Mouse (Mus musculus): ENCODE measurements around the gene Topors. TPM values are rescaled to one million over a fixed set of nuclear protein-coding genes. Genes with fewer than 3 reads are reported as not detected.

The Topors gene
- polyA plus RNA-seq, 1 experiment: 2.8 TPM

GRCm38 (mm10) chr4:40220437-40220836, 49.2 kb downstream of the Topors start:
- DNase-seq (ENCODE audit: low read depth, low spot score): no peak
- 57% methylated on average over 12 of the region's 12 CpGs for WGBS

GRCm38 (mm10) chr4:40218382-40218781, 51.3 kb downstream of the Topors start:
- DNase-seq (ENCODE audit: low read depth, low spot score): no peak
- WGBS: 73% methylated on average over 7 of the region's 7 CpGs

GRCm38 (mm10) chr4:40217910-40218309, 51.7 kb downstream of the Topors start:
- DNase-seq (ENCODE audit: low read depth, low spot score): no peak
- 59% methylated on average over 3 of the region's 3 CpGs for WGBS

- DNase-seq (ENCODE audit: low read depth, low spot score): no peak
- WGBS: 90% methylated on average over 4 of the region's 6 CpGs
Measured at GRCm38 (mm10) chr4:40212177-40212576, 57.5 kb downstream of the Topors start.

Other genes starting within 250 kb of the Topors start
- gene Aco1, start 126.8 kb downstream of the Topors start, polyA plus RNA-seq (2012; rRNA removed): 47.3 and 80.3 TPM in 2 replicates
- gene Ddx58, start 30.0 kb downstream of the Topors start, polyA plus RNA-seq (2012; rRNA removed): 13.5 and 23.6 TPM in 2 replicates
- 9.0 and 10.6 TPM in 2 replicates for gene Smim27, start 271 bp downstream of the Topors start, polyA plus RNA-seq (2012; rRNA removed)
- gene Ndufb6, start 9.6 kb upstream of the Topors start, polyA plus RNA-seq (2012; rRNA removed): 94.9 and 97.0 TPM in 2 replicates
- 0.04 and 0.05 TPM in 2 replicates for gene Tmem215, start 202.3 kb upstream of the Topors start, polyA plus RNA-seq (2012; rRNA removed)

Measured in large intestine, adult 2 months (tissue).